Mouse (Mus musculus) testis, adult 2 months (tissue): ENCODE measurements around the gene Boll.

ENCODE experiments used
- CTCF ChIP-seq: fragments of 200-500 bp; IDR thresholded peaks from 2 replicates; pipeline ENCODE4 v1.5.1; 2012; ENCODE audit warnings: low read depth, mild to moderate bottlenecking, inconsistent platforms, low read length, moderate library complexity; ENCODE audit not compliant: control insufficient read depth, insufficient read depth, insufficient replicate concordance
- POLR2A ChIP-seq: fragments of 200-500 bp; IDR thresholded peaks from 2 replicates; pipeline ENCODE4 v1.6.1; 2012; ENCODE audit warnings: low read depth, mild to moderate bottlenecking, inconsistent platforms, low read length, moderate library complexity; ENCODE audit not compliant: control insufficient read depth

GRCm38 (mm10) chr1:55383114-55383773, 20.0 kb upstream of the Boll start:
- TF ChIP-seq CTCF (peak; percentile 81; the same call in 1 of the 2 replicates), POLR2A (no peak)
